Mouse (Mus musculus): ENCODE measurements around the gene Ambn.

Gene Ambn

DNA sequence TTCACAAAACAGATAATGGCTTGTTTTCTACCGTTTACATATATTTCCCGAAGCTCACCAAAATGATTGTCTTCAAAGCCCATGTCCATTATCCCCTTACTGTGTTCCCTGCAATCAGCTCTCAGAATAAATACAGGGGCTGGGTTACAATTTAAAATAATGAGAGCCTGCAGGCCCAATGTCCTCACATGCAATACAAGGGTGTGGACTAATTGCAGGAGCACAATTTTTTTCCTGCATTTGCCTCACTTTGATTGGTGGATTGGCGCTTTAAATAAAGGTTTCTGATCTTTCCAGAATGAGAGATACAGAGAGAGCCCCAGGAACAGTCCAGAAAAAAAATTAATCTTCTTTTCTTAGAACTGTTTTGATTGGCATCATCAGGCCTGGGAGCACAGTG lies at the start of gene Ambn:
Gene Ambn, plus strand, starts transcription at position 301 of the 400 bp plus-strand sequence.
- DNase-seq (ENCODE audit: low read depth, low spot score), result no peak

DNA sequence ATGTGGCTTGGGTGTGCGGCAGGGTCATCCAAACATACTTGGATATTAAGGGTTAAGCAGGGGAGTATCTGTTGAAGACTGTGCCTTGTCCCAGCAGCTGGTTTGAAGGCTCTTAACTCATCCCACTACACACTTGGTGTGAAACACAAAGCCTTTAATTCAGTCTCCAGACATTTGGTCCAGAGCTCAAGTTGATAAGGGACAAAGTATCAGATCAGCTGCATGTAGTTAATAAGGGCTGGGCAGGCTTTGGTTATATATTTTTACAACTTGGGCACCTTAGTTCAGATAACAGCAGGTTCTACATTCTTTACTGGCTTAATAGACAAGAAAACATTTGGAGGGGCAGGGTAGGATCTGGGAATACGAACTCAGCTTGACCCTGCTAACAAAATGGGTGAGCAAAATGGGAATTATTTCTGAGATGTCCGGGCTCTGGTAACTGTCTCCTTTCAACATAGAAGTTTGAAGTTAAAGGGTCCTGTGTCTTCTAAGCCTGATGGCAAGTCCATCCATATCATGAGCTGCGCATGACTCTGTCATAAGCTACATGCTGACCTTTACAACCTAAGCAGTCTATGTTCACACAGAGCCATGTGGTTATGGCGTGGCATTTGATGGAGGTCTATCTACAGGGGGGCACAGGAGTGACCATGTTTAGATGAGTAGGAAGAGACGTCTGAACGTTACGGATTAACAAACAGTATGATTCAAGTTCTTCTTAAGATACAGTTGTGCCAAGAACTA lies 35.3 kb upstream of the Ambn start:
- DNase-seq (ENCODE audit: low read depth, low spot score), result no peak

DNA sequence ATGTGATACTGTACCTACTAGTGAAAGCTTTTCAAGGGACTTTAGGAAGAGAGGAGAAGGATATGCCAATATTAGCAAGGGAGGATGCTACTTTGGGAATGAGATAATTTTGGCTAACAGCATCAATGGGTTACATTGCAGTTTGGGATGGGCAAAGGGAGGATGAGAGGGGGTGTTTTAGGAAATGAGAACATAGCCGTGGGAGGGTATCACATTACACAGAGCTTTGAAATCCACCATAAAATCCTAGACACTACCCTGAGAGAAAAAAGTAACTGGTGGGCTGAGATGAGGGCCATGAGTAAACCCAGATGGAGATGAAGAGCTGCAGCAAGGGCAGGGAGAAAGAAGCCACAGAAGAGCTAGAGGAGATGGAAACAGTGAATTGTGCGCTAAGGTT lies 30.9 kb upstream of the Ambn start:
- DNase-seq (ENCODE audit: low read depth, low spot score), result peak; percentile 38

DNA sequence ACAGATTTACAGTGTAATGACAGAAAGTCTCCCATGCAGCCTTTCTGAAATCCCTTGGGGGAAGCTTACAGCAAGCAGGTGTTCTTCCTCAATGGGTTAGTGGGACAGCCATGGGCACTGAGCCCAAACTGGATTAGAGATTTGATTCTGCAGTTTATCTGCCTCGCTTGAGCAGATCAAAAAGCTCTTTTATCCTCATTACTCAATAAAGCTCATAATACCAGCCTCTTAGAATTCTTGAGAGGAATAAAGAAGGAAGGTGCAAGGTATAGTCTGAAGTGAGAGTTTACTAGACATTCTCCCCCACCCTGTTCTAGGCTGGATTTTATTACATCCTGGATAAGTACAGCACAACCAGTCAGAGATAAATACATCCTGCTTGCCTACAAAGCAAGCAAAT lies 29.0 kb upstream of the Ambn start:
- no peak for DNase-seq (ENCODE audit: low read depth, low spot score)

DNA sequence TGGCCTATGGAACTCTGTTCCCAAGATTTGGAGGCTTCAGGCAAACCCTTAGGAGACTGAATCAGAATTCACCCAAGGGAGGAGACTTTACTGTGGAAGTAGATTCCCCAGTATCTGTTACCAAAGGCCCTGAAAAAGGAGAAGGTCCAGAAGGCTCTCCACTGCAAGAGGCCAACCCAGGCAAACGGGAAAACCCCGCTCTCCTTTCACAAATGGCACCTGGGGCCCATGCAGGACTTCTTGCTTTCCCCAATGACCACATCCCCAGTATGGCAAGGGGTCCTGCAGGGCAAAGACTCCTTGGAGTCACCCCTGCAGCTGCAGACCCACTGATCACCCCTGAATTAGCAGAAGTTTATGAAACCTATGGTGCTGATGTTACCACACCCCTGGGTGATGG lies 11.7 kb downstream of the Ambn start:
- DNase-seq (ENCODE audit: low read depth, low spot score), result no peak

DNA sequence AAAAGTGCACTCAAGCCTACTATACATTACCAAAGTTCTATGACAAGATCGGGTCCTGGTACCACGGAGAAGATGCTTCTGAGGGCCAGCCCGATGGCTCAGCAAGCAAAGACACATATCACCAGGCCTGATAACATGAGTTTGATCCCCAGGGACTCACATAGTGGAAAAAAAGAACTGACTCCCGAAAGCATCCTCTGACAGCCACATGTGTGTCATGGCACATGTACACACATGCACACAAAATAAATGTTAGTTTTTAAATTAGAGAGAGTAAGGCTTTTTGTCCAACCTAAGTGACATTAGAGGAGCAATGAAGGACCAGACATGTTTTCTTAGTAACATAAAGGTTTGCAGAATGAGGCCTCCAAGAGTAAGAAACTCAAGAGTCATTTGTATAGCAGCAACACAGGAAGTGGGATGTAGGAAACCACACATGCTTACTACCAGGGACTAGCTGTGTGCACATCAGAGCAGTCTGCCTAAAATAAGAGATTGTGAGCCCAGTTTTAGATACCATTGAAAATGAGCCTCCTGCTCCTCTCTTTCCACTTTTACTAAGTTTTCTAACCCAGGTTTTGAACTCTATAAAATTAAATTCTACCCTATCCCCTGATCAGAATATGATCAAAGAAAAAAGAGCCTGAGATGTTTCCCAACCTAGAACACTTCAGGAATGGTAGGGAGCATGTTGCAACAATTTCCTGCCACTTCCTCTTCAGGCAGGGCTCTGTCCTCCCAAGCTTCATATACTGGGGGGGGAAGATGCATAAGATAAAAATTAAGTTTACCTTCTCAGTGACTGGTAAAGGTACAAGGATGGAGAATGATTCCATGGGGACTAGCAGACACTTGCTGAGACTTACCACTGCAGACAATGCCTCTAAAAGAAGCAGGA lies 13.3 kb downstream of the Ambn start:
- DNase-seq (ENCODE audit: low read depth, low spot score), result no peak

DNA sequence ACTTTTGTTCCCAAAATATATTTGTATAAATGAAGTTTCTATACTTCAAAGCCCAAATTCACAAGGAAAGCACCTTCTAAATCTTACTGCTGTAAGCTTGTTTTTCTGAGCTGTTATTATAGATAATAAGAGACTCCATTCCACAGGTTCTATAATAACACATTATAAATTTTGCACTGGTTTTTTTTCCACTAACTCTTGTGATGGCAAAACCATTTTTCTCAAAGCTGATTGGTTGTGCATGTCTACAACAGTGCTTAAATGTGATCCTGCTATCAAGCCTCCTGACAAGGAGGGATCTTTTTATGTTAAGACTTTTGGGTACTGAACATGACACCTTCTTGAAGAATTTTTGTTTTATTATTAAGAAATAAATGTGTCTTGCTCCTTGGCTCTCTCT lies 31.9 kb downstream of the Ambn start, which contains the start of gene Enam:
Gene Enam, plus strand, starts transcription at position 301 of the 400 bp plus-strand sequence.
- DNase-seq (ENCODE audit: low read depth, low spot score), result no peak

DNA sequence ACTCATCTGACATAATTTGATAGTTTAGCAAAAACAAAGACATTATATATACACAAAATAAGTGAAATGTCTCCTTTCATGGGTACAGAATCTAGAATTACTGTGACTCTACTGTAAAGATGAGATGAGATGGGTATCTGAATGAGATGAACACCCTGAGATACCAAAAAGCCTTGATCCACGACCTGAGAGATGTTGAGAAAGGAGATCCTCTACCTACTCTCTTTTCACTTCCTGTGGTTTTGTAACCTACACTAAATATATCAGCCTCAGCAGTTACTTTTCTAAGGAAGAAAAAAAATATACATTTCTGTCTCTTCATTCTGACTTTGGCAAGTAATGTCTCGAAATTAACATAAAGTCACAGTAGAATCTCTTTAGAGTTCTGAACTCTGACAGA lies 33.2 kb downstream of the Ambn start:
- DNase-seq (ENCODE audit: low read depth, low spot score), result no peak

DNA sequence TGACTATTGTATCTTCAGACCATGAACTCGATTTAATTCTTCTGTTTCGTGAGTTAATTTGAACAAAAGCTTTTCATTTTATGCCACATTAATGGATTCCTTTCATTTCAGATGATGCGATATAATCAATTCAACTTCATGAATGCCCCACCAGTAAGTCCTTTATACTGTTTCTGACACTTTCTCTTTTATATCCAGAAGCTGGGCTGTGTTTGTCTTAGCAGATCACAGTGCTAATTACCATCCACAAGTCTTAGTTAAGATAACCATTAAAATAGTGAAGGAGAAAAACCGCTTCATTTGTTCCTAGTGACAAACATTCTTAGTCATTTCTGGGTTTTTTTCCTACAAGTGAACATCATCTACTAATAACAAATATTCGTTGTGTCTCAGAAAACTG lies 35.3 kb downstream of the Ambn start:
- DNase-seq (ENCODE audit: low read depth, low spot score), result no peak

DNA sequence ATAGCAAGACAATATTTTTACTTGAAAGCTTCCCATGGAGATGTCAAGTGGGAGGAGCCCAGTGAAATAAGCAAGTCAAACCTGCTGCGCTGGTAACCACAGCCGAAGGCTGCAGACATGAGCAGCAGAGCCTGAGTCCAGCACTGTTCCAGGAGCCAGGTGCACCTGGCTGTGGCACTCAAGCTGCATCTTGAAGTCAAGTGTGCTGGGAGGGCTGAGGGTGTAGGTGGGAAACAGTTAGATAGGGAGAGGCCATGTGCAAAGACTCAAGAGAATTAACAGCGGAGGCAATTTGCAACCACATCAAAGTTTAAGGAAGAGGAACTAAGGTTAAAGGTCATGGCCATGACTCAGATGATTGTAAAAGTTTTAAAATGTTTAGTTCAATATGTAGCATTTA lies 44.0 kb downstream of the Ambn start:
- DNase-seq (ENCODE audit: low read depth, low spot score), result no peak

DNA sequence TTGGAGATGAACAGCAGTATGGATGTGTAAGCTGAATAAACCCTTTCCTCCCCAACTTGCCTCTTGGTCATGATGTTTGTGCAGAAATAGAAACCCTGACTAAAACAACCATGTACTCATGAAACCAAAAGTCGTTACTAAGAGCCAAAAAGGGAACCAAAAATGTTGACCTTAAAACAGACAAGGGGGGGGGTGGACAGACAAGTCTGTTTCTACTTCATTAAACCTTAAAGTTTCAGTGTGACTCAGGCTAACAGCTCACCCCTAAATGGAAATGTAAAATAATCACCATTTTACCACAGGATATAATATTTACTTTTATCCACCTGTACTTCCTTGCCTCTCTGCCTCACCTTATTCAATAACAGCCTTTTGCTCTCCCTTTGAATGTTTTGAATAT lies 52.8 kb downstream of the Ambn start:
- DNase-seq (ENCODE audit: low read depth, low spot score), result peak; percentile 10

DNA sequence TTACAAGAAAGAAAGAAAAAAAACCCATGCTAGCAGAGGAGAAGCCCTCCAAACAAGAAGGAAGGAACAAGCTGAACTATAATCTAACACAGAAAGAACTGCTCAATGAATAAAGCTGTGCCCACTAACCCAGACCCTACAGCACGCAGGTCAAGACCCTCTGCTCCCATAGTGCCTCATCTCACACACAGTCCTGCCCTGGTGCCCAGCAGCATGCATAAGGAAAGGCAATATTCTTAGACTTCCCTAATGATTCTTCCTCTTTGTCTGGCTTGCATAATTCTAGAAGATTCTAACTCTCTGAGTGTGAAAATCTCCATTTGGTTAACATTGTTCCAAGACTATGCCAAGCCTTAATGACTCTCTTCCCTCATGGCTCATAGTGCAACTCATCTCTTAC lies 53.2 kb downstream of the Ambn start:
- DNase-seq (ENCODE audit: low read depth, low spot score), result no peak

Measured in brain, adult 2 months (tissue).